Mouse (Mus musculus): Measurements from ENCODE around the gene Nav2. TPM values are rescaled to one million over a fixed set of nuclear protein-coding genes. Genes with fewer than 3 reads are reported as not detected.

Nav2 gene
- total RNA-seq, 2 experiments from 2014 or later, result 103 to 107 TPM

- DNase-seq (ENCODE audit: low spot score in 2 of 2), result no peak
Observed at GRCm38 (mm10) chr7:48887973-48888372, 20.5 kb upstream of the Nav2 start.

DNA sequence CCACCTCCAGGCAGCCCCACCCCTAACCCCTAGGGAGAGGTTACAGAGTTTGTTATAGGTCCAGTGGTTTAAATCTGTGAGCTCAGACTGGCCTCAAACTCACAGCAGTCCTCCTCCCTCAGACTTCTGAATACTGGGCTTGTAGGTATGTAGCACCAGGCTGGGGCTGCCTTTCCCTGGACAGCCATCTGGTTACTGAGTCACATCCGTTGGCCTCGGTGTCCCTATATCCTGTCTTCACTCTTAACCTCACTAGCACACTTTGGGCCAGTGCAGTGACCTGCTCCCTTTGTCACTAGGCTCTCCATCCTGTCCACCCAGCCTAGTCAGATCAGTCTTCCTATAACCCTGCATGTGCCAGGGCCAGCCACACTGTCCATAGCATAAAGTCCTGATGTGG lies 19.8 kb upstream of the Nav2 start:
- DNase-seq (ENCODE audit: low spot score in 2 of 2), result no peak

DNA sequence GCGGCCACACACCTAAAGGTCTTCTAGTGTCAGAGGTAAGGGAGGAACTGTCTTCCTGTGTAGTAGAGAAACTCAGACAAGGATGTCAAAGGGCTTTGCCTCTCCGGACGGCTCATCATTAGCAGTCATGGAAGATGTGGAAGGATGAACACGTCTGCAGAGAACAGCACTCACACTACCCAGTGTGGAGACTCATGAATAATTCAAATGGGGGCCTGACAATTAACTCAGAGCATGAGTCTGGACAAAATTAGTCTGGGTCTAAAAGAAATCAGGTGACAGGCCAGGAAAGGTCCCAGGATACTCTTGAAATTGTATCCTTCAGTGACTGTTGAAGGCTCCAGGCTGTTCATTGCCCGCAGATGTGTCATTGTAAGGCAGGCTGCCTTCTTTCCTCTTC lies 17.5 kb upstream of the Nav2 start:
- DNase-seq (ENCODE audit: low spot score in 2 of 2), result no peak

DNA sequence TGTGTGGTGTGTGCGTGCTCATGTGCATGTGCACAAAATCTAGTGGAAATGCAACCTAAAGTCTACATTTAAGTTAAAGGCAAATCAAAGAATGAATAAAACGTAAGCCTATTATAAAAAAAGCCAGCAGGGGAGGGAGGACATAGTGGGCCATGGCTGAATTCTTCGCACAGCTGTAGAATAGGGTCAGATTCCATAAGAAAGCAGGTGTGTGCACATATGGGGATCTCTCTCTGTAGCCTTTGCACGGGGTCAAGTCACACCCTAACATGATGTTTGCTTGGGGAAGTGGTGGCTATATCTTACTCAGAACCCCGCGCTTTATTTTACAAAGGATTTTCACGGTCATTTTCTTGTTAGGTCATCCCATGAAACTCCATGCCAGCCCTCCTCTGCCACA lies 15.4 kb upstream of the Nav2 start:
- no peak for DNase-seq (ENCODE audit: low spot score in 2 of 2)

DNA sequence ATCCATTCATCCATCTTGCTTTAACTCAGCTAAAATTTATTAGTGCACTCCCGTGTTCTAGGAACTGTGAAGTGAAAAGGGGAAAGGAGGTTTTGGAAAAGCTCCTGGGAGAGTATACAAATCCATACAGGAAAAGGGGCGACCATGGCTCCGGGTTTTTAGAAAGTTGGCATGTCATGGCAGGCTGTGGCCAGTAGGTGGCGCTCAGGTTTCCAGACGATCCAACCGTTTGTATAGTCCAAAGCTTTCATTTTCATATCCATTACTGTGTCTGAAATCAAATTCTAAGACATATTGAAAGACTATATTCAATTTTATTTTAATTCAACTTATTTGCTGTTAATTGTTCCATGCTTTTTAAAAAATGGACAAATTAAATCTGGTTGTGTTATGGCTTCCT lies 14.4 kb upstream of the Nav2 start:
- peak; percentile 77 to 81 for DNase-seq (ENCODE audit: low spot score in 2 of 2)

DNA sequence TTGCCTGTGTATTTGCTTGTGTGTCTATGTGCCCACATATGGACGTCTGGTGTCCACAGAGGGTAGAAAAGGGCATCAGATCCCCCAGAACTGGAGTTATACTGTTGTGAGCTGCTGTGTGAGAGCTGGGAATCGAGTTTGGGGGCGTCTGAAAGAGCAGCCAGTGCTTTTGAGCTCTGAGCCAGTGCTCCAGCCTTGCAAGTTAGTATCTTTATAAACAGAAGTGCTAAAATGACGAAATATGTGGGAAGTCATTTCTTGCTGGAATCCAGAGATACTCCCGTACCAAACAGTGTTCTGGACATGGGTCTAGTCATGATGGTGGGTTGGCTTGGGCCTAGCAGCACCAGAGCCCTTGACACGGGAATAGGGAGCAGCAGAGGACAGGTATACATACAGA lies 13.8 kb upstream of the Nav2 start:
- DNase-seq (ENCODE audit: low spot score in 2 of 2), result no peak

- no peak for DNase-seq (ENCODE audit: low spot score in 2 of 2)
Observed at GRCm38 (mm10) chr7:48895475-48895874, 13.0 kb upstream of the Nav2 start.

DNA sequence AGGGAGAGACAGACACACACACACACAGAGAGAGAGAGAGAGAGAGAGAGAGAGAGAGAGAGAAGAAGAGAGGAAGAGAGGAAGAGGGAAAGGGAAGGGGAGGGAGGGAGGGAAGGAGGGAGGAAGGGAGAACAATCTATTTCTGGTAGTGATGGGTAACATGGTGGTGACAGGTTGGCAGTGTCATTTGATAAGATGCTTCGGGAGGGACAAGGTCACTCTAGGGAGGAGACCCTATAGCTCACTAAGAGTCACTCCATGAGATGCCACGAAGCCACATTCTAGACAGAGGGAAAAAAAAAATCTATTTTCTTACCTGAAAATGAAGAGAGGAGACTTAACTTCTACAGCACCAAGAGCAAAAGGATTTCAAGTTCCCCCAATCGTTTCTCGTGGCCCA lies 12.5 kb upstream of the Nav2 start:
- DNase-seq (ENCODE audit: low spot score in 2 of 2), result no peak

DNA sequence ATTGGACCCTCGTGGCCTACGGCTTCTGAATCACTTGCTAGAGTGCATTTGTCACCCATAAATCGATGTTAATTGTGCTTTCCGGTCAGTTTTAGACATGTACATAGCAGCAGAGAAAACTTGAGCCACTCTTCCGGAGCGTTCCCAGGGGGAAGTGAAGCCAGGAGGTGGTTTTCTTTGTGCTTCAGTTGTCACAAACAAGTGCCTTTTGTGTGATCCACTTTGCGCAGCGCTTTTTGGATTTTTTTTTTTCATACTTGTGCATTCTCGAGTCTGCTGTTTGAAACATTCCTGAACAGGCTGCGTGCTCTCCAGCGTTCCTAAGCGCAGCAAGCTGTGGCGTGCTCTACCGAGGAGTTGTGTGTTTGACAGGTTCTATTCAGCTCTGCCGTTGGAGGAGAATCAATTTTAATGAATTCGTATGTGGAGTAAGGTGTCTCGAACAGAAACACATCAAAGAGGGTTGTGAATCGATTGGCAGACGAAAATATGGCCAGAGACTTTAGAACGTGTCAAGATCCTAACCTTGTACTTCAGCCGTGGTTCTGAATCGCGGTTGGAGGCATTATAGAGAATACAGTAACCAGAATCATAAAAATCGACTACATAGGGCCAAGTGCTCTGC lies 10.9 kb upstream of the Nav2 start:
- DNase-seq (ENCODE audit: low spot score in 2 of 2), result no peak

DNA sequence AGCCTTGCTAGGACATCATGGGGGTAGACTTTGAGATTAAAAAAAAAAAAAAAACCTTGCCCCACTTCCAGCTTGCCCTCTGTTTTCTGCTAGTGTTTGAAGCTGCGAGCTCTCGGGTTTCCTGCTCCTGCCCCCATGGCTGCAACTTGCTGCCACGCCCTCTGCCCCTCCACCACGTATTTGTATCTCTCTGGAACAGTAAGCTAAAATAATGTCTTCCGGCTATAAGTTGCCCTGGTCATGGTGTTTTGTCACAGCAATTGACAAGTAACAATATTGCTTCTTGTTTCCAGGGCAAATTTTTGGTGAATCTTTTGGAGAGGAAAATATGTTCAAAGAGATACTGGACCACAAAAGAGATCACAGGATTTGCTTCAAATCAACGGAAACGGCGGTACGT lies 10.1 kb upstream of the Nav2 start:
- no peak for DNase-seq (ENCODE audit: low spot score in 2 of 2)

- no peak for DNase-seq (ENCODE audit: low spot score in 2 of 2)
Observed at GRCm38 (mm10) chr7:48900408-48901167, 7.9 kb upstream of the Nav2 start.

DNA sequence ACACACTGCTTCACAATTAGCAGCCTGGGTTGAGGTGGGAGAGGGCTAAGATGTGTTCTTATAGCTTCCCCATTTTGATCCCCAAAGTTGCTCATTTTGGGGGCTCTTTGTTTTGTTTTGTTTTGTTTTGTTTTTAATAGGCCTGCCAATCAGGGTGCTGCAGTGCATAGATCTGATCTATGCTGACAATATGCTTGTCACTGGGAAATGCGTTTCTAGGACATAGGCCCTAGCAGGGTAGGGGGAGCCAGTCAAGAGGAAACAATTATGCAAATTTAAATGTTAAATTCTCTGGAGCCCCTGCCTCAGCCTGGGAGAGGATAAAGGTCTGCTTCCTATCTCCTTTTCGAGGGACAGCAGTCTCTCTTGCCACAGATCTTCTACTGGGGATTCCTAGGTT lies 6.1 kb upstream of the Nav2 start:
- DNase-seq (ENCODE audit: low spot score in 2 of 2), result no peak

GRCm38 (mm10) chr7:48909342-48909671 lies 791 bp downstream of the Nav2 start:
- no peak for DNase-seq (ENCODE audit: low spot score in 2 of 2)

- peak; percentile 35 to 49 for DNase-seq (ENCODE audit: low spot score in 2 of 2)
Observed at GRCm38 (mm10) chr7:48910282-48910681, 1.8 kb downstream of the Nav2 start.

GRCm38 (mm10) chr7:48911146-48911545 lies 2.6 kb downstream of the Nav2 start:
- no peak for DNase-seq (ENCODE audit: low spot score in 2 of 2)

- no peak for DNase-seq (ENCODE audit: low spot score in 2 of 2)
Observed at GRCm38 (mm10) chr7:48914630-48915506, 6.4 kb downstream of the Nav2 start.

DNA sequence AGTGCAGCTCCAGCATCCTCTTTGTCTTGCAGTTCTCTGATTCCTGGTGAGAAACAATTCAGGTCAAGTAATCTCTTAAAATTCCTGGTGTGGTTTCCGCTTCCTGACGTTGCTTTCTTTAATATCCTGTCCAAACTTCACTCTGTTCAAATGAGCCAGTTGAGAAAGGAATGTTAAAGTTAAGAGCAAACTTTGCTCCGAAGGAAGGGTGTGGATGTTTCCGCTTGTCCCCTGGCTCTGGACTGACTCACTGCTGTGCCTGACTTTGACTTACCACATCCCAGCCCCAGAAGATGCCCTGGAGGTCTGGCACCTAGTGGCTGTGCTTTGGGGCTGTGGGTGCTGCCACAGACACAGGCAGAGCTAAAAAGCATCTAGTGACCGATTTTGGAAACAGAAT lies 8.9 kb downstream of the Nav2 start:
- DNase-seq (ENCODE audit: low spot score in 2 of 2), result no peak

GRCm38 (mm10) chr7:48917988-48918387 lies 9.5 kb downstream of the Nav2 start:
- DNase-seq (ENCODE audit: low spot score in 2 of 2), result no peak

DNA sequence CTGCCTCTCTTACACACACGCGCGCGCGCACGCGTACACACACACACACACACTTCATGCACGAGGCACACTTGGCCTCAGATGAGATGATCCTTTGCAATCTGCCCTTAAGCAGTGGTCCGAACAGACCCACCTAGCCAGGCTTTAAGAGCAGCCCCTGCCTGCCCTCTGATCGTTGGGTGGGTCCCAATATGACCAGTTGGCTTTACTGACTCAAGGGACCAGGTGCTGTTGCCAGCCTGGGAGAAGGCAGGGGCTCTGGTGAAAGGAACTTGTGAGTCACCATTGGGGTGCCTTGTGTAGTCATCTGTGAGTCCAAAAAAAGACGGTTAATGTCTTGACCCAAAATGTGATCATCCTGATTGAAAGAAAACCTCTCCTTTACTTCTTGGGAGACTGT lies 9.9 kb downstream of the Nav2 start:
- DNase-seq (ENCODE audit: low spot score in 2 of 2), result no peak

DNA sequence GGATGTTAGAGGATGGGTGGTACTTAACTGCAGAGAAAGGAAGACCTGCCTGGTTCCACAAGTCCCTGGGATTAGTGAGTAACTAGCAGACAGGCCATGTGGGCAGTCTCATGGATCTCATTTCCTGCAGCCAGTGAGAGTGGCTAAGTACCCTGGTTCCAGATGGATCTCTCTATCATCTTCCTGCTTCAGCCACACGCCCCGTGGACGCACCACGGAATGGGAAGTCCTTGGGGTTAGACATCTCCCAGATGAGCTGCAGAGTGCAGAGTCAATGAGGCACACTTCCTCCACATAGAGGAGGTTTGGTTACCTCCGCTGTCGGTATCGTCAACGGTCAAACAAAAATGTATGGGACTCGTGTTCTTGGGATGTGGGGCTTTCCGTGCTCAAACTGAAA lies 15.1 kb downstream of the Nav2 start:
- DNase-seq (ENCODE audit: low spot score in 2 of 2), result no peak

DNA sequence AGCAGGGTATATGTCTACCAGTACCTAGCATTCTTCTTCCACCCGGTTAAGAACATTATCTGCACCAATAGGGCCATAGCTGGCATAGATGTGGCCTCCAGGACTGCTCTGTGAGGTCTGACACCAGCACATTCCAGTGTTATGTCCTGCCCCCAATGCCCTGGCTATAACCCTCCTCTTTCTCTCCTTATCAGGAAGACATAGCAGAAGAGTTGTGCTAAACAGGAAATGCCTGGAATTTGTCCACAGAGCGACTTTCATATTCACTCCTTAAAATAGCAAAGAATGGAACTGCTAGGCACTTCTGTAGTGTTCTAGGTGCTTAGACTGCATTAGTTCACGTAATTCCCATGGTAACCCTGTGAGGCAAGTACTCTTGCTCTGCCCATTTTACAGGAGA lies 16.7 kb downstream of the Nav2 start:
- no peak for DNase-seq (ENCODE audit: low spot score in 2 of 2)

DNA sequence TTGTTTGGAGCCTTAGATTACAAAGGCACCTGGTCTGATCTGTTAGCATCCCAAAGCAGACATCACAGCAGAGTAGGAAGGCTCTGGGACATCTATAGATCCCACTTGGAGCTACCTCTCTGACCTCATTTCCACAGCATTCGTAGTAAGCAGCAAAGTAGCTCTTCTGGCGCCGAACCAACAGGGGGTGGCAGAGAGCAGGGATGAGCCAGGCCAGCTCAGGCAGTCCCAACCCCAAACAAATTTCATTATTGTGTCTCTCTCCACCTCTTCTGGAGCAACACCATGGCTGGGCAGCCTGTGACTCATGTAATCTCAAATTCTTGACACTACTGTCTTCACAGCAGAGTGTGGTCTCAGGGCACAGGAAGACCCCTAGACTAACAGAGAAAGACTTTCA lies 19.8 kb downstream of the Nav2 start:
- peak; percentile 54 to 59 for DNase-seq (ENCODE audit: low spot score in 2 of 2)
